Mouse (Mus musculus) hindbrain, embryonic 15.5 days (tissue): ENCODE results near the gene Zfp575. TPM values are rescaled to one million over a fixed set of nuclear protein-coding genes. Genes with fewer than 3 reads are reported as not detected.

Experiments used
- ATAC-seq: fragments of 200-750 bp; cut with Nextera tagmentation; 2 replicates; pipeline ENCODE4 v1.8.0; 2017; ENCODE audit warnings: low read depth, moderate number of reproducible peaks, moderate TSS enrichment; ENCODE audit not compliant: low FRiP score
- H3K27ac ChIP-seq: fragments of 300-500 bp; sonication (generic); replicated peaks from 2 replicates; pipeline ENCODE4 v1.5.1; 2015; ENCODE audit warnings: mild to moderate bottlenecking, inconsistent platforms
- H3K27me3 ChIP-seq: fragments of 300-500 bp; sonication (generic); 2 replicates; pipeline ENCODE4 v1.6.1; 2015; ENCODE audit warnings: control low read depth, inconsistent platforms
- H3K36me3 ChIP-seq: fragments of 300-500 bp; sonication (generic); 2 replicates; pipeline ENCODE4 v1.6.1; 2015; ENCODE audit warnings: control low read depth, inconsistent platforms
- H3K4me1 ChIP-seq: fragments of 300-500 bp; sonication (generic); replicated peaks from 2 replicates; pipeline ENCODE4 v1.6.1; 2015; ENCODE audit warnings: control low read depth, inconsistent platforms
- H3K4me2 ChIP-seq: fragments of 300-500 bp; sonication (generic); 2 replicates; pipeline ENCODE4 v1.6.1; 2015; ENCODE audit warnings: moderate library complexity, mild to moderate bottlenecking, inconsistent platforms
- H3K4me3 ChIP-seq: fragments of 300-500 bp; sonication (generic); 2 replicates; pipeline ENCODE4 v1.5.1; 2015; ENCODE audit warnings: mild to moderate bottlenecking, inconsistent platforms
- H3K9ac ChIP-seq: fragments of 300-500 bp; sonication (generic); 2 replicates; pipeline ENCODE4 v1.6.1; 2015; ENCODE audit warnings: inconsistent platforms
- H3K9me3 ChIP-seq: fragments of 300-500 bp; sonication (generic); 2 replicates; pipeline ENCODE4 v1.6.1; 2016; ENCODE audit warnings: control low read depth, inconsistent platforms
- WGBS: fragments of 180-500 bp; shearing (Covaris S2); methylation state at CpG from one replicate; pipeline ENCODE4 v1.1.7; 2015; 5-methylcytosine and 5-hydroxymethylcytosine counted together
- polyA plus RNA-seq: library from polyadenylated mRNA; unstranded; fragments of >200 nt; fragmentation: Nextera tagmentation; extraction: Ambion mirVana; gene quantifications from 2 replicates; pipeline ENCODE4 v1.2.1, GENCODE M21; 2015

Gene Zfp575
- polyA plus RNA-seq, 1 experiment from 2014 or later = 19.7 TPM

GRCm38 (mm10) chr7:24614816-24615215 is 27.4 kb upstream of the Zfp575 start:
- H3K27me3 ChIP-seq = peaks cover 40% of the 10 kb centered on the region
- ATAC-seq = no peak

GRCm38 (mm10) chr7:24612308-24612910 is 25.0 kb upstream of the Zfp575 start:
- Histone ChIP-seq H3K4me1 (peaks cover 21% of the 10 kb centered on the region), H3K27me3 (peaks cover 50% of the 10 kb centered on the region), H3K9me3 (no peaks in the 10 kb centered on the region), H3K4me2 (peak overlapping the region; percentile 13; the same call in 1 of the 2 replicates), H3K4me3 (no peak overlapping the region), H3K27ac (no peak overlapping the region), H3K36me3 (no peaks in the 10 kb centered on the region), H3K9ac (no peak overlapping the region)
- 3% methylated on average over 27 of the region's 27 CpGs for WGBS
- ATAC-seq = no peak

More at GRCm38 (mm10) chr7:24614816-24615215, 27.4 kb upstream of the Zfp575 start:
- no peak overlapping the region for H3K4me2 ChIP-seq
- H3K9ac ChIP-seq = no peak overlapping the region
- no peak overlapping the region for H3K4me3 ChIP-seq
- H3K4me1 ChIP-seq = peaks cover 21% of the 10 kb centered on the region
- no peaks in the 10 kb centered on the region for H3K36me3 ChIP-seq
- no peaks in the 10 kb centered on the region for H3K9me3 ChIP-seq
- WGBS = 78% methylated on average over 13 of the region's 13 CpGs
- H3K27ac ChIP-seq = no peak overlapping the region

- WGBS = 19% methylated on average over 7 of the region's 7 CpGs
- no peak for ATAC-seq
- Histone ChIP-seq H3K27ac (no peak overlapping the region), H3K9ac (no peak overlapping the region), H3K27me3 (peaks cover 50% of the 10 kb centered on the region), H3K4me3 (no peak overlapping the region; the same call in 1 of the 2 replicates), H3K36me3 (no peaks in the 10 kb centered on the region), H3K4me2 (peak overlapping the region; percentile 56; the same call in 1 of the 2 replicates), H3K9me3 (no peaks in the 10 kb centered on the region), H3K4me1 (peaks cover 21% of the 10 kb centered on the region)
Measured at GRCm38 (mm10) chr7:24611709-24612108, 24.3 kb upstream of the Zfp575 start.

- H3K4me1 ChIP-seq = peaks cover 21% of the 10 kb centered on the region
- H3K36me3 ChIP-seq = no peaks in the 10 kb centered on the region
- peaks cover 50% of the 10 kb centered on the region for H3K27me3 ChIP-seq
- H3K9ac ChIP-seq = no peak overlapping the region
- peak; percentile 21; the same call in 1 of the 2 replicates for ATAC-seq
- 1% methylated on average over 36 of the region's 36 CpGs for WGBS
- peak overlapping the region; percentile 56 for H3K4me2 ChIP-seq
- no peak overlapping the region for H3K27ac ChIP-seq
- H3K9me3 ChIP-seq = no peaks in the 10 kb centered on the region
- H3K4me3 ChIP-seq = peak overlapping the region; percentile 33
Measured at GRCm38 (mm10) chr7:24610879-24611494, 23.5 kb upstream of the Zfp575 start.

- no peak within 1 kb of the TSS for H3K9ac ChIP-seq
Measured at GRCm38 (mm10) chr7:24610144-24610878, 22.9 kb upstream of the Zfp575 start, which contains the start of gene Phldb3. Phldb3 (plus strand) TSS chr7:24610763.

GRCm38 (mm10) chr7:24608561-24608960 is 21.1 kb upstream of the Zfp575 start:
- peaks cover 21% of the 10 kb centered on the region for H3K4me1 ChIP-seq
- H3K27me3 ChIP-seq = peaks cover 47% of the 10 kb centered on the region
- H3K9me3 ChIP-seq = no peaks in the 10 kb centered on the region
- ATAC-seq = no peak
- no peak overlapping the region for H3K4me3 ChIP-seq
- 73% methylated on average over 8 of the region's 8 CpGs for WGBS
- H3K27ac ChIP-seq = no peak overlapping the region
- H3K9ac ChIP-seq = no peak overlapping the region
- no peak overlapping the region for H3K4me2 ChIP-seq
- no peaks in the 10 kb centered on the region for H3K36me3 ChIP-seq

More at GRCm38 (mm10) chr7:24610144-24610878, 22.9 kb upstream of the Zfp575 start, which contains the start of gene Phldb3:
- peak within 1 kb of the TSS; percentile 56 for H3K4me2 ChIP-seq
- H3K4me3 ChIP-seq = peak within 1 kb of the TSS; percentile 33
- H3K4me1 ChIP-seq = peaks cover 21% of the 10 kb centered on the region
- H3K36me3 ChIP-seq = no peaks in the 10 kb centered on the region
- no peaks in the 10 kb centered on the region for H3K9me3 ChIP-seq
- 5% methylated on average over 25 of the region's 27 CpGs for WGBS
- H3K27me3 ChIP-seq = peaks cover 50% of the 10 kb centered on the region
- ATAC-seq = no peak
- no peak within 1 kb of the TSS for H3K27ac ChIP-seq

- WGBS = 56% methylated on average over 6 of the region's 6 CpGs
- H3K4me3 ChIP-seq = no peak overlapping the region
- no peak overlapping the region for H3K9ac ChIP-seq
- H3K4me1 ChIP-seq = peaks cover 21% of the 10 kb centered on the region
- peaks cover 41% of the 10 kb centered on the region for H3K27me3 ChIP-seq
- no peaks in the 10 kb centered on the region for H3K36me3 ChIP-seq
- no peak overlapping the region for H3K4me2 ChIP-seq
- H3K9me3 ChIP-seq = no peaks in the 10 kb centered on the region
- H3K27ac ChIP-seq = no peak overlapping the region
- ATAC-seq = peak; percentile 79; the same call in 1 of the 2 replicates
Measured at GRCm38 (mm10) chr7:24608017-24608416, 20.6 kb upstream of the Zfp575 start.

GRCm38 (mm10) chr7:24606046-24606445 is 18.6 kb upstream of the Zfp575 start:
- Histone ChIP-seq H3K4me3 (no peak overlapping the region), H3K4me1 (peaks cover 17% of the 10 kb centered on the region), H3K9me3 (no peaks in the 10 kb centered on the region), H3K36me3 (no peaks in the 10 kb centered on the region), H3K4me2 (no peak overlapping the region), H3K27ac (no peak overlapping the region), H3K9ac (no peak overlapping the region), H3K27me3 (peaks cover 23% of the 10 kb centered on the region)
- ATAC-seq = no peak
- 81% methylated on average over 7 of the region's 7 CpGs for WGBS

GRCm38 (mm10) chr7:24605561-24605960 is 18.1 kb upstream of the Zfp575 start:
- Histone ChIP-seq H3K4me2 (no peak overlapping the region), H3K27me3 (peaks cover 18% of the 10 kb centered on the region), H3K36me3 (no peaks in the 10 kb centered on the region), H3K4me3 (no peak overlapping the region), H3K9ac (no peak overlapping the region), H3K9me3 (no peaks in the 10 kb centered on the region), H3K4me1 (peaks cover 12% of the 10 kb centered on the region), H3K27ac (no peak overlapping the region)
- ATAC-seq = no peak
- 80% methylated on average over 7 of the region's 7 CpGs for whole genome bisulfite sequencing

GRCm38 (mm10) chr7:24600941-24601597 is 13.6 kb upstream of the Zfp575 start:
- H3K4me3 ChIP-seq = peak overlapping the region; percentile 25
- H3K27me3 ChIP-seq = no peaks in the 10 kb centered on the region
- WGBS = 3% methylated on average over 13 of the region's 13 CpGs
- H3K4me1 ChIP-seq = peaks cover 7% of the 10 kb centered on the region; the same call in 1 of the 2 replicates
- H3K36me3 ChIP-seq = no peaks in the 10 kb centered on the region
- H3K27ac ChIP-seq = peak overlapping the region; percentile 69
- no peaks in the 10 kb centered on the region for H3K9me3 ChIP-seq
- H3K9ac ChIP-seq = no peak overlapping the region
- H3K4me2 ChIP-seq = peak overlapping the region; percentile 52
- ATAC-seq = peak; percentile 91

- H3K27ac ChIP-seq = no peak overlapping the region
- peaks cover 14% of the 10 kb centered on the region for H3K4me1 ChIP-seq
- H3K9ac ChIP-seq = no peak overlapping the region
- WGBS = 80% methylated on average over 15 of the region's 15 CpGs
- H3K9me3 ChIP-seq = no peaks in the 10 kb centered on the region
- no peaks in the 10 kb centered on the region for H3K27me3 ChIP-seq
- no peak for ATAC-seq
- H3K4me2 ChIP-seq = no peak overlapping the region
- no peaks in the 10 kb centered on the region for H3K36me3 ChIP-seq
- H3K4me3 ChIP-seq = no peak overlapping the region
Measured at GRCm38 (mm10) chr7:24599211-24600067, 12.0 kb upstream of the Zfp575 start.
